Mouse (Mus musculus) adrenal gland, adult (tissue): ENCODE data around the gene Rara.
A peak's percentile ranks its signal among the peaks of the same experiment; 100 is the strongest.

Experiments
- DNase-seq, 2 experiments: peaks; one replicate each; pipeline ENCODE4 v3.0.0; 2022 to 2023; ENCODE audit warnings: low spot score in 1 of 2; ENCODE audit not compliant: inconsistent age in 2 of 2

Rara gene

DNA sequence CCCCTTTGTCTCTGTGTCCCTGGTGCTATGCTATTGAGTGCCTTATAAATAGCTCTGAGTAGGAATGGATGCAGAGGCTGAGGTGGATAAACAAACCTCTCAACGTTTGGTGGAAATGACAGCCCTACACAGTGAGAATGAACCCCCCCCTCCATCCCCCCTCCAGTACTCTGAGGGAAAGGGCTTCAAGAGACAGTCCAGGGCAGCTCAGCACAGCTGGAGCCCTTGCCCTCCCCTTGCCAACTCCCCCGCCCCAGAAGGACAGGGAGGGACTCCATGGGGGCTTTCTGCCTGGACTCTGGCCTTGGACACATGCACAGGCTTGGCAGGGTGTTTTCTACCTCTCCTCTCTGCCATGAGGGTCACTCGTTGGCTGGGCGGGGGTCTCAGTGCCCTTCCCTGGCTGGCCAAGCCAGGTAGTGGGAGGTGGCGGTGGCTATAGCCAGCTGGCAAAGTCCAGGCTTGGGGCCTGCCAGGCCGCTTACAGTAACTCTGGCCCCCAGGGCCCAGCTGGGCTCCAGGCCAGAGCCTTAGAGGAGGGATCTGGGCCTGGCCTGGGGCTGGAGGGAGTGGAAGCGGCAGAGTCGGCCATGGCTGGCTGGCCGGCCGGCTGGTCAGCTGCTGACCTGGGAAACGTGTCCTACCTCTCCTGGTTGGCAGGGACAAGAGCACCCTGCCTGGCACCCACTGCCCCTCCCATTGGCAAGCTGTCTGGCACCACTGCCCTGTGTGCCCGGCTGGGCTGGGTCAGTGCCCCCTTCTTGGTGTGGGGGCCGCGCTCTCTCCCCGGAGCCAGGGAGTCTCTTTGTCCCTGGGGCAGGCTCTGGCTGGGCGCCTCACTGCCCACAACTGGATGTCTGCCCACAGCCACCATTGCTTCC is 23.6 kb downstream of the Rara start:
- peak in 1 of 2 experiments; percentile 83 for DNase-seq

DNA sequence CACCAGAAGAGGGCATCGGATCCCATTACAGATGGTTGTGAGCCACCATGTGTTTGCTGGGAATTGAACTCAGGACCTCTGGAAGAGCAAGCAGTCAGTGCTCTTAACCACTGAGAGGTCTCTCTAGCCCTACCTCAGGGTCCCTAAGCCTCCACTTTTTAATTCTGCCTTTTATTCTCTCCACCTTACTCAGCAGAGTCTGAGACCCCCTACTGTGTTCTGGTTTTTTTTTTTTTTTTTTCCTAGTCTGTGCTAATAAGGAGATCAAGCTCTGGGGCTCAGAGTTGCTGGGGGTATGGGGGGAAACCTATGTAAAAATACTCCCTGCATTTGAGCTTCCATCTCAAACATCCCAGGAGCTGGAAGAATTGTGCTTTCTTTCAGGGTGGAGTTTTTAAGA is 24.5 kb downstream of the Rara start:
- DNase-seq: no peak

DNA sequence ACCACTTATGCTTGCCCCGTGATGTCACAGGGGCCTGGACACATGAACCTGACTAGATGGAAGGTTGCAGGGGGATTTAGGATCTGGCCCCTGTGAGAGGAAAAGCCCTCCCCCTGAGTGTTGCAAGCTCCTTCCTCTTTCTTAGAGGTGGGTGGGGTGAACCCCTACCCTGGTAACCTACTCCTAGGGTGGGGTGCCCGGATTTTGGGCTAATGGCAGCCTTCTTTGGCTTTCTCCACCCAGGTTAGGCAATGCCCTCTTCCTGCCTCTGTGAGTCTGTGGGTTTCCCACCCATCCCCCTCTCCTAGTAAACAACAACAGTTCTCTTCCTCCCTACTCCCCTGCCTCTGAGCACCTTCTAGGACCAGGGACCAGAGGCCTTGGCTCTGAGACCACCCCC is 25.1 kb downstream of the Rara start:
- DNase-seq: peak in 1 of 2 experiments; percentile 55

GRCm38 (mm10) chr11:98953361-98953760 is 25.7 kb downstream of the Rara start:
- peak in 1 of 2 experiments; percentile 63 for DNase-seq

DNA sequence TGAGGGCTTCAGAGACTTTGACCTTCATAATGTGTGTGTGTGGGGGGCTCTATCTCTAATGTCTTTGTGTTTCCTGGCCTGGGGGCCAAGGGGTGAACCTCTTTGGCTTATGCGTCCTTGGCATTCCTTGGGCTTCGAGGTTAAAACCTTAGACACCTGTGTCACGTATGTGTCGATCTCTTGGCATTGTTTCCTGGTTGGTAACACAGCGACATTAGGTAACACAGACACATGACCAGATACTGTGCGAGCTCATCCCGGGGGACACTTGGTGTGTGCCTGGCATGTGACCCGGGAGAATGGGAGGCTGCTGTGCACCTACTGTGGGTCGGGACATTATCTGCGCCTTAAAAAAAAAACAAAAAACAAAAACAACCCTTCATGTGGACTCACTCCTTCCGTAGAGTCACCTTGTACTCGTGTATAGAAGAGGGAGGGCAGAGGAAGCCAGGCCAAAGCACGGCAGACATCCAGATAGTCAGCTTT is 26.3 kb downstream of the Rara start:
- peak in 1 of 2 experiments; percentile 58 for DNase-seq

- DNase-seq: peak in 1 of 2 experiments; percentile 92
These were observed 26.8 kb downstream of the Rara start for GRCm38 (mm10) chr11:98954373-98954772.

GRCm38 (mm10) chr11:98954801-98955706 is 27.4 kb downstream of the Rara start:
- no peak for DNase-seq

DNA sequence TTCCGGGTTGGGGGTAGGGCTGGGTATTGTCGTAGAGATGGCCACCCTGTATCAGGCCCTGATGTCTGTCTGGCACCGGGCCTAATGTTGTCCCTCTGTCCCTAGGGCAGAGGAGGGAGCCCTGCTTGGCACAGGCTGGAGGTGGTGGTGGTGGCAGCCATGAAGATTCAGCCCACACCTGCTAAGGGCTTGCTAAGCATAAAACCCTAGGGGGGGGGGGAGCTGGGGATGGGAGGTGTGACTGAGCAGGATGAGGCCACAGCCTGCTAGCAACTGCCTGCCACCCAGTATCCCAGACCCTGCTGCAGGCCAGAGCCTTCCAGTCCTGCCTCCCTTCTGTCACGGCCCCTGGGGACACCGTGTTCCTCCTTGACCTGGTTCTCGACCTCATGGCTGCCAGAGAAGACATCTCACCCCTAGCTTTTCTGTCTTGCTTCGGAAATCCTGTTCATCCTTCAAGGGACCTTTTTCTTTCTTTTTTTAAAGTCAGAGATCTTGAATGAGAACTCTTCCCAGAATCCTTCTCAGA is 28.2 kb downstream of the Rara start:
- DNase-seq: peak; percentile 59 to 88

DNA sequence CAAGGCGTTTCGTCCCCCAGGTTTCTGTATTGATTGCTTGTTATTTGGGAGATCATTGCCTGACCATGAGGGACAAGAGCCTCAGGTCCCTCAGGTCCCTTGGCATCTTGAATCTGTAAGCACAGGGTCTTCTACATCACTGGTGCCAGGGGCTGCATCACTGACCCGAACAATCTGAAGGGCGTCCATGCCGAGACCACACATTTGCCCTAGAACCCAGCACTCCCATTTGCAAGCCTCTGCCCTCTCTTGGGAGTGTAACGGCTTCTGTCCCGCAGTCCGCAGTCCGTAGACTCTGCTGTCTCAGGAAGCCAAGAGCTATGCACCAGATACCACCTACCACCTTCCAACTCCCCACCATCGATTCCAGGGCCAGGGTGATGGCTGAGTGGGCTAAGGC is 28.7 kb downstream of the Rara start:
- no peak for DNase-seq

DNA sequence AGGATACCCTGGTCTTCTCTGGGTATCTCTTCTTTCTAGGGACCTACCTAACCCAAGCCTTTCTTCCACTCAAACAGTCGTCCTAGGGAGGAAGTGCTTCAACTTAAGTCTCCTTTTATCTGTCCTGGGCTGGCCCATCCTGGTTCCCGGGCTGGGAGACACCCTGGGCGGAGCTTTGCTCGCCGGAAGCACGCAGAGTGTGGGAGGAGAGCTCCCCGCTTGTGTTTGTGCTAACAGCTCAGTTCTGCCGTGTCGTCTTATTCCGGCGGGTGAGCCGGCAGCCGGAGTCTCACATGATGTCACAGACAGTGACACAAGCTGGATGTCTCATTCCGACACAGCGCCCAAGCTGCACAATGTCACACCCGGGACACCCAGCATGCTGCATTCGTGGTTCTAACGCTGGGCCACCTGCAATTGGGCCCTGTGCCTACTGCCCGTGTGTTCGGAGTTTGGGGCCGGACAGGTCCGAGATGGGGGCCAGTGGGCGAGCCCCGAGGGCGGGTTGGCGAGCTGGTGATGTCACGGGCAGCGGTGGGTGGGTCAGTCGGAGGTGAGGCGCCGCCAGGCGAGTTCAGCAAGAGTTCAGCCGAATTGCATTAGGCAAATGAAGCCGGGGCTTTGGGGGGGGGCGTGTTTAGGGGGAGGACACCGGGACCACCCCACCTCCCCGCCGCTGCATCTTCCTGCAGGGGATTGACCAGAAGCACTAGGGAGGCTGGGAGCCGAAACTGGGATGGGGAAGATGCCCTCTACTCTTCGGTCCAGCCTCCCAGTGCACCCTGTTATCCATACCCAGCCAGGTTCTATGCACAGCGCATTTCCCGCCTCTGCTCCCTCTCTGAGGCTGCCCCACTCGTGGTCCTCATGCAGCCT is 32.1 kb downstream of the Rara start:
- DNase-seq: peak; percentile 92 to 95

GRCm38 (mm10) chr11:98960313-98960906 is 32.8 kb downstream of the Rara start:
- DNase-seq: peak; percentile 87 to 92

DNA sequence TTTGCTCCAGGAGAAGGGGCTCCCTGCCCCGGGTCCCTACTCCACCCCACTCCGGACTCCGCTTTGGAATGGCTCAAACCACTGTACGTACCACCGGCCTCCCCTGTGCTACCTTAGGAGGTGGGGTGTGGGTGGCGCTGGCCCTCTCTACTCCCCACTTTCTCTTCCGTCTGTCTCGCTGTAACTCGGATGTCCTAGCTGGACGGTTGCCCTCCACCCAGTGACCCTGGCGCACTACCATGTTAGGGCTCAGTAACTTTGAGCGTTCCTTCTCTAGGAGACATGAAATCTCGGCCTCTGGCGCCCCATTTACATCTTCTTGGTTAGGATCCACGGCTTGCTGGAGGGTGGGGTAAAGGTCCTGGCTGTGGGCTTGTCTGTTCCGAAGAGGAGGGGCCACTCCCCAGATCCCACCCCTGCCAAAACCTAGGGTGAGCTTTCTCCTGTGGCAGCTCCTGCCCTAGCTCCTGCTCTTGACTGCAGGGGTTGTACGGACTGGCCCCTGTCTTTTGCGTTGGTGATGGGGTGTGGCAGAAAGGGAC is 33.5 kb downstream of the Rara start:
- peak; percentile 61 to 87 for DNase-seq

GRCm38 (mm10) chr11:98961766-98962165 is 34.1 kb downstream of the Rara start:
- peak in 1 of 2 experiments; percentile 56 for DNase-seq

DNA sequence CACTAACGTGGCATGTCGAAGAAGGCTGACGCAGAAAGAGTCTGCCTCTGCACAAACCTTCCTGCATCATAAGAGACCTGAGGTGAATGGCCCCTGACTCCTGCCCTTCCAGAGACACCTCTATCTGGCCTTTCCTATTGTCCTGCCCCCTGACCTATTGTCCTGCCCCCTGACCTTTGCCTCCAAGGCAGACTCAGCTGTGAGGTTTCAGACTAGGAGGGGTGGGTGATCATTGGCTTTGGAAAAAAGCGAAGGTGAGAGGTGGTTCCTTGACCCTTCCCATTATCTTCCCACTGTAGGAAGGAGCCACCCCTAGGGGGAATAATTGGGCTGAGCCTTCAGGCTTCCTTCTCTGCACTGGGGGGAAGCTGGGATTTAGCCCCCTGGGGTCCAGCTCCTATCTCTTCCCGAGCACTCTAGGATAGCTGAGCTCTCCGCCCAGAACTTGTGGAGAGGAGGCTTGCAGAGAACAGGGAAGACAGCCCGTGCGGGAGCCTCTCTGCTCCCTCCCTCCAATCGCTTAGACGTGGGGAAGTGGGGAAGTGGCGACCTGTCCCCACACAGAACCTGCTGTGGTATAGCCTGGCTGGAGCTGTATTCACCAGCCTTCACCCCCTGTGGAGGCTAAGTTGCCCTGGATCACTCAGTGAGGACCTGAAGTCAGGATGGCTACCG is 34.9 kb downstream of the Rara start:
- peak; percentile 37 to 57 for DNase-seq

DNA sequence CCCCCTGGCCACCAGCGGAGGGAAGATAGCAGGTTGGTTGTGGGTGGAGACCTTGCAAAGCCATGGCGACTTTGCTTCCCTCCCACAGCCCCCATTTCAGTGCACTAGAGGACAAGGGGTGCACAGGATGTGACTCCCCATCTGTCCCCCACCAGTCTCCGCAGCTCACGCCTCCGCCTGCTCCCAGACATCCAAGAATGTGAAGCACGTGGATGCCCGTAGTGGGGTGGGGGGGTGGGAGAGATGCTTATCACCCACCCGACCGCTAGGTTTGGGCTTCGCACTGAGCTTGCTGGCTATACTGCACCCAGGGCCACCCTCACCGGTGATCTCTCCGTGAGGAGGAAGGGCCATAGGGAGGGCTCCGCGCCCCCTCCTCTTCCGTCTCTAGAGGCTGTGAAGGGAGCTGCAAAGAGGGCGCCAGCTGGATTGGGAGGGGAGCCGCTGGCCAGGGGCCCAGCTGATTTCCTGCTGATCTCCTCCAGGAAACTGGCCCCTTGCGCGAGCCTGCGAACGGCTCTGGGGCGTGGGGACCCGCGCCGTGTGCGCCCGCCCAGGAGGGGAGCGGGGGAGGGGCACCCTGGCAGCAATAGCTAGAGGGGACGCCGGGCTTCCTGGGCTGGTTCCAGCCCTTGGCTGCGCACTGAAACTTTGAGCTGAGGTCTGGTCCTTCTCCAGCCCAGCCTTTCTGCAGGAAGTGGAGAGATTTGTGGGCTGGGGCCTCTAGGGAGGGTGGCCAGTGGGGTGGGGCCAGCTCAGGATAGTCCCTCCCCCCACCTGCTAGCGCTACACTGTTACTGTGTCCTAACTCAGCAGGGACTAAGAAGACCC is 35.8 kb downstream of the Rara start:
- peak; percentile 88 to 92 for DNase-seq

DNA sequence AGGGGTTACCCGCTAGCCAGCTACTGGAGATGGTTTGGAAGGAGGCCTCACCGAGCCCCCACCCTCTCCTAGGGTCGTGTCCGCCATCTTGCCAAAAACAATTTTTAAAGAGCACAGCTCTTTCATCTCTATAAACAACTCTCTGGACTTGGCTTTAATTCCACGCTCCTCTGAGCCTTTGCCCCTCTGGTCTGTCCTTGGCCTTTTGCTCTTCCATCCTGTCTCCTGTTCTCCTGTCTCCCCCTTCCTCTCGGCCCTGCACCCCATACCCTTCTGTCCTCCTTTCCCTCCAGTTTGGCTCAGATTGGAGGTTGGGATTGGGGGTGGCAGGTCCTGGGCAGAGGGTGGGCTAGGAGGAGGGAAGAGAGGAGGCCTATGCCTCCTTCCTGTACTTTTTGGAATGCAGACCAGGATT is 36.6 kb downstream of the Rara start:
- peak in 1 of 2 experiments; percentile 33 for DNase-seq

- DNase-seq: peak; percentile 53 to 80
These were observed 37.2 kb downstream of the Rara start for GRCm38 (mm10) chr11:98964616-98965415.
